Mouse (Mus musculus) heart, postnatal 14 days (tissue): ENCODE data around the gene Mafg. TPM values are rescaled to one million over a fixed set of nuclear protein-coding genes. Genes with fewer than 3 reads are reported as not detected.

ENCODE experiments used
- DNase-seq, 2 experiments: peaks; one replicate each; pipeline ENCODE4 v3.0.0; 2021 to 2022
- intact Hi-C: fragments of 180-260 bp; cut with DNase I; formaldehyde crosslinking; loops from one replicate; pipeline ENCODE4 v1.15.1; 2025
- total RNA-seq, 2 experiments: library from RNA; stranded (reverse); gene quantifications; 2 replicates each; pipeline ENCODE4 v1.2.3; 2021

Gene Mafg
- total RNA-seq, 2 experiments from 2014 or later: 33.7 to 41.0 TPM

DNA sequence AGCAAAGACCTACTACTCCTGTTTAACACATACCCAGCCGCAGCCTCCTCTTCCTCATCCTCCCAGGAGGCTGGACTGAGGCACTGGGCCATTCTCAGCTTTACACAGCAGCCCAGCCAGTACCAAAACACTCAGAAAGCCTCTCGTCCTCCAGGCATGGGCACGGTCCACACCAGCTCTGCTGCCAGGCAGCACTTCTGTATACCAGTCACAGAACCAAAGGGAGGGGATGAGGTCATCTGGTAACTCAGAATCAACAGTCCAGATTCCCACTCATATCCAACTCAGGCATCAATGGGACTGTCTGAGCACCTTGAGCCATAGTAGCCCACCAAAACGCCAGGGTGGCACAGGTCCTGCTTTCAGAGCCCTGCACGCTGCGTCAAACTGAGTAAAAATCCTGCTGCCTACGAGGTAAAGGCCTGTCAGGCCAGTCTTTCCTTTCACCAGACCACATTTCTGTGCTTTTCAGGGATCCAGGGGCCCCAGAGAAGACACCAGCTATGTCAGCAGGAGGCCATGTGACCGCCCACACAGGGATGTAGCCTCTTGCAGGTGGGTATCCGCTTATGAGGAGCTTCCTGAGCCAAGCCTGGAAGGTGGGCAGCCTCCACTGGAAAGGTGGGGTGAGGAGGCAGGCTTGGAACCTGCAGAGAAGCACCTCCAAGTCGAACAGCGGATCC lies 6.5 kb downstream of the Mafg start:
- intact Hi-C loops: no loop called here
- no peak for DNase-seq

DNA sequence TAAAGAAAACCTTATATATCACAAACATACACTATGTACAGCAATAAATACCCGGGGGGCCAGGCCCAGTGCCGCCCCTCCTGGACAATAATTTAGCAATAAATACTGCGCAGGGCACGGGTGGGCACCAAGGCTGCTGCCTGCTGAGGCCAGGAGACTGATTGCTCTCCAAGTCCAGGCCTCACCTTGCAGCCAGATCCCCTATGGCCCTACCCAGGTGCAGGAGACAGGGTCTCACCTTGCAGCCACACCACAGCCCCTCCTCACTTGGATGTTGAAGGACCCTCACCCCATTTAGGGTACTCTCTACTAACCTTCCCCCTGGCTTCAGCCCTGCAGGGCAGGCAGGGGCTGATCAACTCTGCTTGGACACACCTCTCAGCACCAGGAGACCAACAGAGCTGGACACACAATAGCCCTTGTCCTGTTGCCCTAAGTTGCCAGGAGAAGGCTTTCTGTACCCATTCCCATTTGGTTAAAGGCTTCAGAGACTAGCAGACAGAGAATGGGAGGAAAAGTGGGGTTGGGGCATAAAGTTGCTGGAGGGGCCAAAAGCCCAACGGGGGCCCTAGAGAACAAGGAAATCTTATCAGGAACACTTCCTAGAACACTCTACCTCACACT lies 8.1 kb downstream of the Mafg start, which contains the start of gene Sirt7:
Gene Sirt7 (minus strand): TSS at position 89 of the 624 bp plus-strand sequence.
- no peak for DNase-seq
- intact Hi-C loops: loop anchor here (2.0 kb wide), 1 partner anchor 50 kb away; no protein-coding TSS in a partner anchor

DNA sequence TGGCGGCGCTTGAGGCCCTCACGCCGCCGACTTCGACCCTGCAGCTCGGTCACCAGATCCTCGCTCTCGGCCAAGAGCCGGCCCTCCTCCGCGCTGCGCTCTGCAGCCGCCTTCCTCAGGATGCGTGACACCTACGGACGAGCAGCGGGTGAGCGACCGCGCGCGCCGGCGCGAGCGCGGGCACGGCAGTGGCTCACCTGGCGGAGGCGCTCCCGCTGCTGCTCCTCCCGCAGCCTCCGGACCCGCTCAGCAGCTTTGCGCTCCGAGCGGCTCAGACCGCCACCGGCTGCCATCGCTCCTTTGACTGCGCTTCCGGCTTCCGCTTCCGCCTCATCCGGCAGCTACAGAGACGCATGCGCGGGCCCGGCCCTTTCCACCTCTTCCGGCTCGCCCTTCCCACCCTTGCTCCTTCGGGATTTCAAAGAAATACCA lies 8.7 kb downstream of the Mafg start:
- intact Hi-C loops: loop anchor here (2.0 to 5.0 kb wide), 2 partner anchors 50 to 173 kb away; partner anchors contain the start of gene Dus1l
- peak; percentile 89 to 90 for DNase-seq

DNA sequence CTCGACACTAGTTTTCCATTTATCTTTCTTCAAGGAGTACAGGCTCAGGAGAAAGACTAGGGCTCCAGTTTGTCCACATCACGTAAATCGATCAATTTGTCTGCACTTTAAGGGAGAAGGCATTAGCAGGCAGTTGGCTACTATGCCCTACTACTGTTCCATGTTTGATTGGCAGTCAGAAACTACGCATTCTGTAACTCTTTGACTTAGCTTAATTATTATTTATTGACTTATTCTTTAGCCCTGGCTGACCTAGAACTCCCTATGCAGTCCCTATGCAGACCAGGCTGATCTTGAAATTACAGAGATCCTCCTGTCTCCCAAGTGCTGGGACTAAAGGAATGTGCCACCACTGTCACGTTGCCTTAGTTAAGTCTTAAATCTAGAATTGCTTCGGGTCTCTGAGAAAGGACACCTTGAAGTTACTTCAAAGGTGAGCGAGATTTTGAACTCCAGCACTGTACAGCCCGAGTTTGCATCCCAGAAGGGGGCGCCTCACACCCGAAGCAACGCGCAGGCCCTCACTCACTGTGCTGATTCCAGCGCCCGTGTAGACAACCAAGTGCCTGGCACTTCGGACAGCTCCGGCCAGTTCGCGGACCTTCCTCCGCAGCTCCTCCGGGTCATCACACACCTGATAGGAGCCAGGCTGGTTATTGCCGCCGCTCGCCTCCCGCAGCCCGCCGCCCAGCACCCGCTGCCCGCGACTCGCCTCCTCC lies 9.3 kb downstream of the Mafg start:
- intact Hi-C loops: loop anchor here (2.0 to 5.0 kb wide), 2 partner anchors 51 to 173 kb away; partner anchors contain the start of gene Dus1l
- DNase-seq: peak; percentile 69 to 80

DNA sequence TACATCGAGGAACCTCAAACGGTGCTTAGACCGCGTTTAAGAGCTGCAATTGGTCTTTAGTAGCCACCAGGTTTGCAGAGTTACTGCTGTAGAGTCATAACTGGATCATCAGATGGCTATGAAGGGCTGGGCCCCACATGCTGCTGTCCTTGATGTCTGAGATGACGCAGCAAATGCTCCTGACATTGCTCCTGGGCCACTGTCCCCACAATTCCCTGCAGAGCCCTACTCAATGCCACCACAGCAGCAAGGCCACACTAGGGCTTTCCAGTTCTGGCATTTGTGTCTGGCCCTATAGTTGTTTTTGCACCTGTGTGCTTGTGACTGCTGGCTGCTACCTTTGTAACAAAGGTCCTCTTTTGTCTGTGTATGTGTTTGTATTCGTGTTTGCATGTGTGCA lies 10.6 kb downstream of the Mafg start:
- intact Hi-C loops: loop anchor here (5.0 kb wide), 1 partner anchor 174 kb away; the partner anchor contains the start of gene Dus1l
- DNase-seq: no peak

DNA sequence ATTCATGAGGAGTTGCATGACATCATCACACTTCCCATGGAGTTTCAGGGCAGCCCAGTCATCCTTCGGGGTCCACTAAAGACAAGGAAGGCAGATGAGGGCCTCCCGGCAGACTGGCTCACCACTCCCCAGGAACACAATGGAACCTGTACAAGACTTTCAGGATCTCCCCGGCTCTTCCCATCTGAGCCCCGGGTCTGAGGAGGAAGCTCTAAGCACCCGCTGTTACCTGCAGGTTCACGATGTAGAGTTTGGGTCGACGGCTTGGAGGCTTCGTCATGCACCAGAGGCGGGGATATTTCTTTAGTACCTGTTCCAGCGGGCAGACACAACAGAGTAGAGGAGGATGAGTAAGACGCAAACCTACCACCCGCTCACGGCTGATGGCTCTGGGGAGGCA lies 13.2 kb downstream of the Mafg start:
- DNase-seq: no peak
- intact Hi-C loops: loop anchor here (5.0 kb wide), 1 partner anchor 177 kb away; the partner anchor contains the start of gene Dus1l

DNA sequence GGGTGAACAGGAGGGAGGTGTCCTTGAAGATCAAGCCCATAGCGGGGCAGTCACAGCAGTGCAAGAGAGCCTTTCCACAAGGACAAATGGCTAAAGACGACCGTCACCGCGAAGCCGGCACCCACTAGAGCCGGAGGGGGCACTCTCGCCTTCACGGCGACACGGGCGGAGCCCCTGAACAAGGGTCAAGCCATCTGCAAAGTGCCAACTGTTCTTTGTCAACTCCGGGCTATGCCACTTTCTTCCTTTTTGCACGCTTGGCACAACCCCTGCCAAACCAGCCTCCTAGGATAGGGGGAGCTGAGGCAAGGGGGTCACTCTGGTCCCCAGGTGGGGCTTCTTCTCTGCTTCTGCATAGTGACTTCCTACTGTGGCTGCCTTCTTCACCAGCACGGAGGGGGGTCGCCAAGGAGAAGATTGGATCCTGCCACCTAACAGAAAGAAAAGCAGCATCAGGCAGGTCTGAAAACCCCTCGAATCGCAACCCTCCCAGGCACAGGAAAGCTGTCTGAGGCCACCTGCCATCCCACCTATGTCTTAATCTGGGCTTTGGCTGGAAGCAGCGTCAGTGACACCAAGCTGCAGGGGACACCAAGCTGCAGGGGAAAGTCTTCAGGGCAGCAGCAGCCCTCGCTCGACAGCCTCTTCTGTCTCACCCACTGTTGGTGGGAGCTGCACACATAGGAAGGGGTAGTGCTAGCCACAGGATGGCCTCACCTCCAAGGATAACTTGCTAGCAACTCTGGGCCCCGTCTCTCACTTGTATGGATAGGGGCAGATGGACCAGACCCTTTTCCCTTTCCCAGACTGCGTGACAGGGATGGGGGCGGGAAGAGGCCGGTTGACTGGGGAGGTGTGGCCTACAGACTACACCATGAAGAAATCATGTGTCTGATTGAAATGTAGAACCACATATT lies 14.5 kb downstream of the Mafg start:
- DNase-seq: no peak
- intact Hi-C loops: loop anchor here (2.0 kb wide), 1 partner anchor 94 kb away; the partner anchor contains the start of genes Cenpx and Lrrc45

DNA sequence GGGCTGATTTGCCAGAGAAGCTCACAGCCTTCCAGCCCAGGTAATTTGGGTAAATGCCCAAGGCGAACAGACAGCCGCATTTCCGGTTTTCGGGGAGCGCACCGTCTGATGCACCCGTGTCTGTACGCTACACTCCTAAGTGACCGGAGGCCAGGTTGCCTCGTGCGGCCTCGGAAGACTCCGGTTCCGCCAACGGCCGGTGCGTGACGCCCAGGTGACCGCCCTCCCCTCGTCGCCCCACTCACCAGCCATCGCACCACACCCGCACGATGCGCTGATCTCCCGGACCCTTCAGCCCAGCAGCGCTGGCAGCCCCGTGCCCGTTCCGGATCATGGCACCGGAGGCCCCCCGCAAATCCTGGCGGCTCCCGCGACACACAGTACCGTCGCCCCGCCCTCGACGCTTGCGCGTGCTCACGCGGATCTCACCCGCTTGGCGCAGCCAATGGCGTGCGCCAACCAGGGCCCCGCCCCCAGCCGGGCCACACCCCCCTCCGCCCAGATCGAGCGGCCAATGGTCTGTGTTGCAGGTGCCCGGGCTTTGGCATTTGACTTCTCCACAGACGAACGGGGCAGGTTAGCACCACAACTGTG lies 15.8 kb downstream of the Mafg start, which contains the start of gene Pcyt2:
Gene Pcyt2 (minus strand): TSS at position 418 of the 594 bp plus-strand sequence.
- DNase-seq: peak; percentile 89 to 94
- intact Hi-C loops: loop anchor here (2.0 kb wide), 1 partner anchor 95 kb away; the partner anchor contains the start of genes Cenpx and Lrrc45

DNA sequence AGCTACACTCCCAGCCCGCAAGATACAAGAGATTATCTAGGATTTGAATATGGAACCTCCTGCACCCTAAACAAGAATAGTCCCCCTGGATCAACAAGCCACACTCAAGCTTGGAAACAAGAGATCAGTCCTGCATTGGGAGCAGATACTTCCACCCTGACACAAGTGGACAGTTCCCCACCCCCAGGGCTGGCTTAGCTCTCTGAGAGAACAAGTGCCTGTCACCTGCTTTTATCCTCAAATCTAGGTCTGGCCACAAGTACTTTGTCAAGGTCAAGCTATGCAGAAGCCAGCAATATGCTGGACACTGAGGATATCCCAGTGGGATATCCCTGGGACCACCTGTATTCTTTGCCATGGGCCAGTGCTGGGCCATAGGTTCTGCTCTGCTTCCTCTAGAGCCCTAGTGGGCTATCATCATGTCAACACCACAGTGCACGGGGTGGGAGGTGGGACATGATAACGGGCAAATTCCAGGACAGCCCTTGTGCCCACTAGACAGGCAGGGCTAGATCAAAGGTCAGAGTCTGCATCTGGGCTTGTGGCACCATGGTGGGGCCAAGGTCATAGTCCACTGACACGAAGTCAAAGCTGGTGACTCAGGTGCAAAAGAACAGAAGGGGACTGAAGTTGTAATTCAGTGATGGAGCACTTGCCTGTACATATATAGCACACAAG lies 16.6 kb downstream of the Mafg start:
- intact Hi-C loops: no loop called here

DNA sequence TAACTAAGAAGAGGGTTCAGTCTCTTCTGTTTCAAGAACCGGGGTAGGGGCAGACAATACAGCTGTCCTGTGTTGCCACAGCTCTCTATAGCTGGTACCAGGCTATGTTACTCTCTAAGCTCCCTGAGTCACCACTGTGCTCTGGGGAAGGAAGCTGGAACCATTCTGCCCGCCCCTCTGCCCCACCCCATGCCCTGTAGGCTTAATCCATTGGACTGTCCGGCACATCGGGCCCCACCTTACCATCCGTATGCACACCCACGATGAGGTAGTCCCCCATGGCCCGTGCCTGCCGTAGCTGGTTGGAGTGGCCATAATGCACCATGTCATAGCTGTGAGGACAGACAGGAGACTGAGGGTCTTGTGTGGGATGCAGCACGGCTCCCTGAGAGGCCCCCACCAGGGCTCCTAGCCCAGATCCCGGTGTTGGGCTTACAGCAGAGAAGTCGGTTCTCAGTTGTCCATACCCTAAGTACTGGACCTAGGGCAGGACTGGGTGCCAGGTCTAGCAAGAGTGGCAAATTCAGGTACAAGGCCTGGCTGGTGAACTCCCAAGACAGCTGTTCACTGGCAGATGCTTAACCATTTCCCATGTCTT lies 17.7 kb downstream of the Mafg start:
- intact Hi-C loops: no loop called here
- no peak for DNase-seq

More for the DNA sequence above, 16.6 kb downstream of the Mafg start:
- DNase-seq: no peak

DNA sequence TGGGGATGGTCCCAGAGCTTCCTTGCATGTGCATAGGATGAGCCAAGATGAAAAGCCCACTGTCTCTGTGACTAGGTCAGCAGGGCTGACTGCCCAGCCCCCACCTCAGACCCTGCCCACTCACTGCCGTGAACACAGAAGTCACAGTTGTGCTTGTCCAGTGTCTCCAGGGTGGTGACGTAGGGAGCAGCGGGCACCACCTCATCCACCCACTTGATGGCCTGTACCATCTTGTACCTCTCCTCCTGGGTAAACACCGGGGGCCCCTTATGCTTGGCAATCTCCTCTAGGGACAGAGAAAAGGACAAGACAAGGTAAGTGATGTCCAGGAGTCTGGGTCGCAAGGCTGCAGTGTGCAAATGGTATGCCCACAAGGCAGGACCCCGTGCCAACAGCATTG lies 18.2 kb downstream of the Mafg start:
- DNase-seq: no peak
- intact Hi-C loops: no loop called here

DNA sequence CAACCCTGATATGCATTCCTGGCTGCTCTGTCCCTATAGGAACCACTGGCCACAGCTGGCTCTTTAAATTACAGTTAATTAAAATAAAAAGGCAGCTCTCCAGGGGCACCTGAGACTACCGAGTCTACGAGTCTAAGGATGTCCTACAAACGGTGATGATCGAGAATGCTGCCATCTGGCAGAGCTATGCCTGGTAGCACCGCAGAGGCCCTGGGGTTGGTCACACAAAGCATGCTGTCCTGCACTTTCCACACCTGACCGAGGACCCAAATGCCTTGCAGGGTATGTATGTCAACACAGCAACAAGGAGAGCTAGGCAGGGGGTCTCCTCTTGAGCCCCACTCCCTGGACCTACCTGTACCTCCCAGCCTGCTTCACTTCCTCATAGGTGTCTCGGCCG lies 19.4 kb downstream of the Mafg start:
- intact Hi-C loops: no loop called here
- no peak for DNase-seq

DNA sequence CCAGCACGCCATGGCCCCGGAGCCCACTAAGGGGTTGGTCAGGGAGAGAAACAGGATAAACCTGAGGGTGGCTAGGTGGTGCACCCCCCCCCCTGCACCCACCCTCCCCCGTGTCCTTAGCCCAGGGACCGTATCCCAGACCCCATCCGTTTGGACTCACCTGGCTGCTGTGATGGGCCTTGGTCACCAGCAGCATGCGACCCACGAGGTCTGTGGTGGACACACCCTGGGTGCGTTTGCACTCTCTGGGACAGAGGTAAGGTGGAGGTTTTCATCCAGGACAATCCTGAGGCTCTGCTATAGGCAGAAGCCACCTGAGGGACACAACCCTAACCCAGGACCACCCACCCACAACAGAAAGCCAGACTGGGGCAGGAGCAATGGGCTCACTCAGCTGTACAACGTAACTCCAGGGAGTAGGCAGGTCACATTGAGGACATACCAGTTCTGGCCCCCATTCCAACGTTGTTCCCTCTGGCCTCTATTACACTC lies 19.9 kb downstream of the Mafg start:
- intact Hi-C loops: no loop called here
- no peak for DNase-seq

DNA sequence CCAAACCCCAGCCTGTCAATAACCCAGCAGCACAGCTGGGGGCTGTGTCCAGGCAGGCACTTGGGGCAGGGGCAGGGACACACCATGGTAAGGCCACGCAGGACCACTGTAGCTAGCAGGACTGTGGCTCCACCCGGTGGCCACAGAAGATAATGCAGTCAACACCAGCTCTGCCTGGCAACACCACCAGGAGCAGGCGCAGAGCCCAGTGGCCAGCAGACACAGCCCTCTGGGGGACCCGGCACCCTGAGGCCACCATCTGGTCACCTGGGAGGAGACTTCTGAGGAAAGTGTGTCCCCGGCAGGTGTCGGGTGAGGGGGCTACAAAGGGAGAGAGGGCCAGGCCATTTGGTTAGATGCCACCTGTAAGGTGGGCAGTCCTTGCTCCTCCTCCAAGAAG lies 20.6 kb downstream of the Mafg start:
- intact Hi-C loops: loop anchor here (1.0 kb wide), 2 partner anchors 98 to 123 kb away; no protein-coding TSS in a partner anchor
- DNase-seq: peak; percentile 76 to 87

DNA sequence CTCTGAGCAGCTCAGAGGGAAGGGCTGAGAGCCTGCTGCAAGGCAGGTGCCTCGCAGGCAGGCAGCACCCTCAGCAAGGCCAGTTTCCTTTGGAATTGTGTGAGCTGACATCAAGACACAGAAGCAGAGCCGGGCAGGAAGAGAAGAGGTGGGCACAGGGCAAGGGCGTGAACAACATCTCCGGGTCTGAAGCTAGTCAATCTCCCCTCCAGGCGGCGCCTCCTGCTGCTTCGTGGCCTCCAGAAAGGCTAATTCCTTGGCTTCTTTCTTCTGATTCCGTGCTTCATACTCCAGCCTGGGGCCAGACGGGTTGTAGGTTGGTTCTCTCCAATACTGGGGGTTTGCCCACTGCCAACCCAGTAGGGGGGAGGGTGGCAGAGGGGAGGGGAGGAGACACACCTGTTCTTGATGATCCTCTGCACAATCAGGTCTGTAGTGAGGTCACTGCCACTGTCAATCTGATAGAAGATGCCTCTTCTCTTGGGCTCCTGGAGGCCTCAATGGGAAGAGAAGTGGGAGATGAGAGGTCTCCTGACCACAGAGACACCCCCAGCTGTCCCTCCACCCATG lies 22.8 kb downstream of the Mafg start:
- intact Hi-C loops: no loop called here
- no peak for DNase-seq

DNA sequence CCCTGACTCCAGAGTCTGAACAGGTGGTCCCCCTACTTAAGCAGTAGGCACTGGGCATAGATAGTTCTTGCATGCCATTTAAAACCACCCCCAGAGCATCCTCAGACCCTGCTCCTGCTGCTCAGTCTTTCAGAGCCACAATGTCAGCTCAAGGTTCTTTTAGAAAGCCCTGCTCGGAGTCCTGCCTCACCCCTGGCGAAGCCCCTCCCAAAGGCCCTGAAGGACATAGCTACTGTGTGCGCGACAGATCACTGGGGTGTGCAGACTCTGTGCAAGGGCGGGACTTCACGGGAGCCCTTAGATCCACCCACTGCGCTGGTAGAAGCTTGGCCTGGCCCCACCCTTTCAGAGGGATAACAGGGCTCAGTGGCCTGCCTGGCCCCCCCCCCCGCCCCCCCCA lies 24.1 kb downstream of the Mafg start:
- no peak for DNase-seq
- intact Hi-C loops: no loop called here

DNA sequence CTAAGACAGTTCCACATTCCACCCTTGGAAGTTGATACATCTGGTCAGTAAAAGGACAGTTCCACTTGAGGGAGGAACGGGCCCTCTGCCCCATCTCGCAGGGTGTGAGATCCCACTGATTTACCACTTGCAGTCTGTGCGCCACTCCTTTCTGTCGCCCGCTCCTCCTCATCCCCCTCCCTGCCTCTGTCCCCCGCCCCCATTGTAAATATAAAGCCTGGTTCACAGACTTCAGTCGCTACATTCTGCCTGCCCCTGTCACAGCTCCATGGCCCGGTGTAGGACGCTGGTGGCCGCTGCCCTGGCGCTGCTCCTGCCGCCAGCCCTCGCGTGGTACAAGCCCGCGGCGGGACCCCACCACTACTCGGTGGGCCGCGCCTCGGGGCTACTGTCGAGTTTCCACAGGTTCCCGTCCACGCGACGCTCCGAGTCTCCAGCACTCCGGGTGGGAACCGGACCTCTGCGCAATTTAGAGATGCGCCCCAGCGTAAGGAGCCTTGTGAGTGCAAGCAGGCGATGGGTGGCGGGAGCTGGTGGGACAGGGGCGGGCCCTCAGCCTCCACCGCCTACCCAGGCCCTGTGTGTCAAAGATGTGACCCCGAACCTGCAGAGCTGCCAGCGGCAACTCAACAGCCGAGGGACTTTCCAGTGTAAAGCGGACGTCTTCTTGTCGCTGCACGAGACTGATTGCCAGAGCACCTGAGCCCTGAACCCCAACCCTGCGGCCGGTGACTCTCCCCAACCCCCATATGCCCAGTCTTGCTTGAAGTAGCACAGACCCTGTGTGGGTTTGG lies 25.0 kb downstream of the Mafg start, which contains the start of gene Npb:
Gene Npb (plus strand): TSS at position 237 of the 794 bp plus-strand sequence.
- no peak for DNase-seq
- intact Hi-C loops: no loop called here
